Mouse (Mus musculus) cortical plate, adult 2 months (tissue): ENCODE results near the gene Znrf2.
"Not testable (repeated sequence)": the region's sequence is repeated elsewhere in the genome, so short reads cannot be mapped to it uniquely, and the experiment has no call there.

Source experiments
- CTCF ChIP-seq: fragments of 200-500 bp; IDR thresholded peaks from 2 replicates; pipeline ENCODE4 v1.5.1; 2011; ENCODE audit warnings: mild to moderate bottlenecking, control low read depth, low read length; ENCODE audit not compliant: insufficient read depth; ENCODE audit errors: extremely low read depth
- POLR2A ChIP-seq: fragments of 200-500 bp; IDR thresholded peaks from 2 replicates; pipeline ENCODE4 v1.6.1; 2011; ENCODE audit warnings: mild to moderate bottlenecking, low read length, control low read depth; ENCODE audit not compliant: insufficient read depth; ENCODE audit errors: extremely low read depth

- not testable (repeated sequence) for TF ChIP-seq CTCF, POLR2A
These were observed 42.4 kb downstream of the Znrf2 start for GRCm38 (mm10) chr6:54859159-54859558.
